Mouse (Mus musculus) neural tube, embryonic 10.5 days (tissue): Measurements from ENCODE around the gene Fign.

Source experiments
- DNase-seq: peaks from one replicate; pipeline ENCODE4 v3.0.0-alpha.2; 2017; ENCODE audit warnings: low spot score; ENCODE audit errors: extremely low spot score

The Fign gene

DNA sequence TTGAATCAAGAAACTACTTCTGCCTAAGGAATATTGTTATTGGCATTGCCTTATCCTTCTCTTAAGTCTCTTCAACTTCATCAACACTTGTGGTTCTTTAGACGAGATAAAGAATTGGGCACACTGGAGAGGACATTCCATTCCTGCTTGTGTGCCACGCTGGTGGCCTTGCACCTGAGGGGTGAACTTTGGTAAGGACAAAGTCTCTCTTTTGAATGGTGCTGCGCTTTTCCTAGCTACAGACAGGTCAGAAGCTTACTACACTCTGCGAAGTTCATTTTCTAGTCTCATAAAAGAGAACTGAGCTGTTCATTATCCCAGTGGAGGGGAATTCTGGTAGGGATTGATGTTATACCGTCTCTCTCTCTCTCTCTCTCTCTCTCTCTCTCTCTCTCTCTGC, 38.4 kb downstream of the Fign start:
- no peak for DNase-seq

DNA sequence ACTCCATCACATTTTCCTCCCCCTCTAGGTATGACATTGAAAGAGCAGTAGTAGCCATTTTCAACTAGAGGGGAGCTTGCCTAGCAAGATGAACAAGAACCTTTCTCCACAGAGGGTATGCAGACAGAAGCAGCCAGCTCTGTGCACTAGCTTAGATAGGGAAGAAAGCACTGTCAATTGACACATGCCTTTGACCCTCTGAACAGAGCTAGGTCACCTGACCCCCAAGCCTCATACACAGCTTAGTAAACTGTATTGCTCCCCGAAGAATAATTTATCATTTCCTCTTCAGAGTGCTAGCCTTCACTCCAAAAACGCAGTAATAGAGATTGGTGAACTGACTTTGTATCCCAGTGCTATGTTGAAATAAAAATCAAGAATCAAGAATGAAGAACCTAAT, 49.7 kb downstream of the Fign start:
- no peak for DNase-seq

- DNase-seq = no peak
Observed at GRCm38 (mm10) chr2:64043099-64043498, 54.7 kb downstream of the Fign start.

DNA sequence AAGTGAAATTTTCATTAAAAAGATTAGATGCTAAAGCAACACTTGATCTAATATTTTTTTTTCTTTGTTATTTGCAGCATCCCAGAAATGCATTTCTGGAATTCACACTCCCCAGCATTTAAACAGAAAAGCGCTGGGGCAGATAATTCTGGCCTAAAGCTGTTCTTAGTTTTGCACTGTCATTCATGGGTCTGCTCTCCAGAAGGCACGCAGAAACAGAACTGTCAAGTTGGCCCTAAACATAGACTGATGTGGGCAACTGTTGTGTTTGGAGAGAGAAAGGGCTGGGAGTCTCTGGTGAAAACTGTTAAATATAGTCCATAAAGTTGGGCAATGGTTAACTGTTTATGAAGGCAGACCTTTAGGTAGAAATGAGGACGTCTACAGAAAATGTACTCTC, 62.4 kb downstream of the Fign start:
- no peak for DNase-seq

- DNase-seq = no peak
Observed at GRCm38 (mm10) chr2:64033871-64034270, 64.0 kb downstream of the Fign start.

GRCm38 (mm10) chr2:64025961-64026360, 71.9 kb downstream of the Fign start:
- no peak for DNase-seq

- DNase-seq = no peak
Observed at GRCm38 (mm10) chr2:63994304-63995023, 103.4 kb downstream of the Fign start.

- DNase-seq = no peak
Observed at GRCm38 (mm10) chr2:63985426-63985825, 112.4 kb downstream of the Fign start.

DNA sequence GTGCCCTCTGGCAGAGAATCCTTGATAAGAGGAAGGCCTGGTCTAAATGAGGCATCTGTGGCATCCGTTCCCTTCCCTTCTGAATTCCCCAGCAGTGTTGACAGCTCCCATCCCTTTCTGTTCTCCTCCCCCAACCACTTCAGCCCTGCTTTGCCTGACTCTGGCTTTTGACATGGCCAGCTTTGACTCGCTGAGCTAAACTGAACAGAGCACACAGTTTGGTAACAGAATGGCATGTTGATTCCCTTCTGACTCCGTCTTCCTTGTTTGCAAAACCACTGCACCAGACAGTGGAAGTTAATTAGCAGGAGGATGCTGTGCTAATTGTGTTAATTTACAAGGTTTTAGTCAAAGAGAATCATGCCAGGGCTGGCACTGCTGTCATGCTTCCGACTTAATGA, 115.5 kb downstream of the Fign start:
- DNase-seq = no peak

- DNase-seq = no peak
Observed at GRCm38 (mm10) chr2:63981449-63981848, 116.4 kb downstream of the Fign start.

- no peak for DNase-seq
Observed at GRCm38 (mm10) chr2:63969633-63970032, 128.2 kb downstream of the Fign start.

DNA sequence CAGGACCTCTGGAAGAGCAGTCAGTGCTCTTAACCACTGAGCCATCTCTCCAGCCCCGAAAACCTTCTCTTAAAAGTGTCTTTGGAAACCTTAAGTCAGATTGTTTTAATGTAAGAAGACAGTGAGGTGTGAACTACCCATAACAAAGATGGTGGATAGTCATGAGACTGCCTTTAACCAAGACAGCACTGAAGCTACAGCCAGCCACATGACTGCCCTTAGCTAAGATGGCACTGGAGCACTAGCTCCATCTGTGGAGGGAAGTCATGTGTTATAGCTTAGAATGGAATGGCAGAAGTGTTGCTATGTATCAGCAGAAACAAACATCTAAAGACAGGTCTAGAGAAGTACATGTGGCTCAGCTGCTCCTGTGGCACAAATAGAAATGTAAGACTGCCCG, 166.8 kb downstream of the Fign start:
- no peak for DNase-seq

GRCm38 (mm10) chr2:63926481-63927097, 171.2 kb downstream of the Fign start:
- DNase-seq = no peak

GRCm38 (mm10) chr2:63925721-63926235, 172.1 kb downstream of the Fign start:
- no peak for DNase-seq
